Mouse (Mus musculus) thymus, postnatal 10 days (tissue): ENCODE measurements around the gene Gm21083.
"Not testable (repeated sequence)": the region's sequence is repeated elsewhere in the genome, so short reads cannot be mapped to it uniquely, and the experiment has no call there.

ENCODE experiments used
- DNase-seq, 2 experiments: peaks; one replicate each; pipeline ENCODE4 v3.0.0; 2021; ENCODE audit warnings: low spot score in 2 of 2

Gm21083 gene

GRCm38 (mm10) chr5:15628136-15628535 is 51.0 kb downstream of the Gm21083 start:
- not testable (repeated sequence) for DNase-seq

GRCm38 (mm10) chr5:15630068-15630467 is 52.9 kb downstream of the Gm21083 start:
- not testable (repeated sequence) for DNase-seq
